Mouse (Mus musculus): ENCODE data around the gene Camk2n2.

DNA sequence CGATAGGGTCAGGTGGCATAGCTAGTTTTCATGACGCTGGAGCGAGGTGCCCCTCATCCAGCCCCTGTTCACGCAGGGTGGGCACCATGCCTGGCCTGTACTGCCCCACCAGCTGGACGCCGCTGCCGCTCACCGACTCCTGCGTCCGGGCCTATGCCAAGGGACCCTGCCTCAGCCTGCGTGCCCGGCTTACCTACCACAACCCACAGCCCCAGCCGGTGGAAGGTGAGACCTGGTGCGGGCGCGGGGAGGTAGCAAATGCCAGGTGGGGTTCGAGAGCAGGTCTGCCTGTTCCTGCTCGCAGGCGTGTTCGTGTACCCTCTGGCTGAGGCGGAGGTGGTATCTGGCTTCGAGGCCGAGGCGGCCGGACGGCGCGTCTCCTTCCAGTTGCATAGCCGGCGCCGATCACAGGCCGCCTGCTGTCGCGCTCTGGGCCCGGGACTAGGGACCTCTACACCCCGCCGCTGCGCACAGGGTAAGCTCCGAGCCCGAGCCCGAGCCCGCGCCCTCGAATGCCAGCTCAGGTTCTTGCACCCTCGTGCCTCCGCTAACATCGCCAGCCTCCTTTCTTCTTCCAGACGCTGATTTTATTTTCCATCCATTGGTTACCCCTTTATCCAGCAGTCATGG, 29.9 kb downstream of the Camk2n2 start:
- TF ChIP-seq POLR2A (IDR thresholded peaks at IDR 0.05; ENCODE audit: borderline replicate concordance, insufficient read depth, low read length) (no peak), CTCF (IDR thresholded peaks at IDR 0.05; ENCODE audit: borderline replicate concordance, insufficient read depth, low read depth, low read length) (no peak)

All from cerebellum, adult 2 months (tissue).